Mouse (Mus musculus): ENCODE results near the gene Frk.
"Not testable (repeated sequence)": the region's sequence is repeated elsewhere in the genome, so short reads cannot be mapped to it uniquely, and the experiment has no call there.

GRCm38 (mm10) chr10:34620540-34620939, 137.3 kb downstream of the Frk start:
- not testable (repeated sequence) for TF ChIP-seq CTCF (IDR thresholded peaks at IDR 0.05; ENCODE audit: borderline replicate concordance, extremely low read depth, insufficient read depth, insufficient read length); POLR2A (IDR thresholded peaks at IDR 0.05; ENCODE audit: borderline replicate concordance, extremely low read depth, insufficient read depth, insufficient read length, poor library complexity, severe bottlenecking)

Data from brain, embryonic 14.5 days (tissue).